Mouse (Mus musculus) liver, postnatal 0 days (tissue): Measurements from ENCODE around the gene Igf2bp1.

Experiments used
- CTCF ChIP-seq: sonication (generic); IDR thresholded peaks from 2 replicates; pipeline ENCODE4 v1.5.1; 2016; ENCODE audit warnings: antibody characterized with exemption, low read depth
- EP300 ChIP-seq: IDR thresholded peaks from 2 replicates; pipeline ENCODE4 v1.6.1; 2016; ENCODE audit warnings: antibody characterized with exemption, low read depth, mild to moderate bottlenecking

DNA sequence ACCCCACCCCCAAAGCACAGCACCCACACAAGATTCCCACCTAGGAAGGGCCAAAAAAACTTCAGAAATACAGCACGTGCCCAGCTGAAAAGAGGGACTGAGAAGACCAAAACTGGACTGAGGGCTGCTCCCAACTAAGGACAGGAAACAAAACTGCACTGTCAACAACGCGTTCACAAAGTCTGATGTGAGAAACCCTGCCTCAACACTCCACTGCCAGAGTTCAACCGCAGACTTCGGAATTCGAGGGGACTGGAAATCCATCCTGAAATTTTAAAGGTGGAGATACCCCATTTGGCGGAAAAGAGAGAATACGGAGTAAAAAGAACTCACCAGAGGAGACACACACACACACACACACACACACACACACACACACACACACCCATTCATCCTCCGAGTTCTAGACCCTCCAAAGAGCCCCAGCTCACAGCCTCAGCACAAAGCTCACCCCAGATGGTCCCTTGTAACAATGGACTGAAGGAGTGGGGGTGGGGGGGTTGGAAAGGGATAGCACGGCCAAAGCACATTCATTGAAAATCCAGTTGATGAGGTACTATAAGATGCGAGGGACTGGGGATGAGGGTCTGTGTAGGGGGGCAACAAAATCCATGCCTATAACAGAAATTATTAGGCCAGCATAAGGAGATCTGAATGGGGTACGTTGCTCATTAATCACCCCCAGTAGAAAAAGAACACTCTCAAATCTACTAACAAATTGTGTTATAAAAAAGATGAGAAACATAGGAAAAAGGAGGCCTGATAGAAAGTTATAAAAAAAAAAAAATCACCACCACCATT, 2.4 kb downstream of the Igf2bp1 start:
- TF ChIP-seq CTCF (no peak), EP300 (no peak)
